Mouse (Mus musculus) liver (tissue): ENCODE measurements around the gene Lamp3.
"Not testable (repeated sequence)": the region's sequence is repeated elsewhere in the genome, so short reads cannot be mapped to it uniquely, and the experiment has no call there.

Source experiments
- DNase-seq: peaks from one replicate; pipeline ENCODE4 v3.0.0-alpha.2; 2020; ENCODE audit warnings: mixed read lengths

Lamp3 gene

DNA sequence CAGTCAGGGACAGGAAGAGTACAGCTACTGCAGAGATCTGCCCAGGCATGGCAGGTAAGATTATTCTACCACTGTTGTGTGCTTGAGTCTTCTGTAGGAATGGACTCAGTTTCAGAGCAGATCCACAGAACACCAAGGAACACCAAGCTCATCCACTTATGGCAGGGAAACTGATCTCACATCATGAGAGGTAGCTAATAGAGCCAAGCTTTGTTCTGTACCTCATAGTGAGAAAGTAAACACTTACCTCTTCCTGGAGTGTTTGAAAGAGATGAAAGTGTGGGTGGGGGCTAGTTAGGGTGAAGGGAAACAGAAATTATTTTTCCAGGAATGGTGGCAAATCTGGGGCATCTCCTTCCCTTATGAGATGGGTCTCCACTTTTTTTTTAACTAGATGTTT lies at the start of gene Lamp3:
Gene Lamp3, minus strand, starts transcription at position 160 of the 400 bp plus-strand sequence.
- DNase-seq: no peak

DNA sequence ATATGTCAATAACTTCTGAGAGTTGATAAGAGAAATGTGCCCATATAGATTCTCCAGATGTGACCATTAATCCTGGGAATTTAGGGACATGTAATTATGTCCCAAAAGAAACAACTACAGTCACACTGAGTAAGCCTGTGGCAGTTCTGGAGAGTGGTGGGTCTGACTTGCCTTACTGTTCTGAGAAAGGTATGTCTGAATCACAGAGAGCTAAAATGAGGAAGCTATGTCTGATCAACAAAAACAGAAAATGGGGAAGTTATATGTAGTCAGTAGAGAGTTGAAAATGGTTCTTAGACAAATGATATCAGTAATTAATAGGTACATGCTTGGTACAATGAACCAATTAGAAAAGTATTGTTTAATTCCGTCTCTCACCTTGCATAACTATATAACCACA lies 26.7 kb upstream of the Lamp3 start:
- no peak for DNase-seq

- DNase-seq: not testable (repeated sequence)
Observed at GRCm38 (mm10) chr16:19724139-19724538, 18.0 kb upstream of the Lamp3 start.

DNA sequence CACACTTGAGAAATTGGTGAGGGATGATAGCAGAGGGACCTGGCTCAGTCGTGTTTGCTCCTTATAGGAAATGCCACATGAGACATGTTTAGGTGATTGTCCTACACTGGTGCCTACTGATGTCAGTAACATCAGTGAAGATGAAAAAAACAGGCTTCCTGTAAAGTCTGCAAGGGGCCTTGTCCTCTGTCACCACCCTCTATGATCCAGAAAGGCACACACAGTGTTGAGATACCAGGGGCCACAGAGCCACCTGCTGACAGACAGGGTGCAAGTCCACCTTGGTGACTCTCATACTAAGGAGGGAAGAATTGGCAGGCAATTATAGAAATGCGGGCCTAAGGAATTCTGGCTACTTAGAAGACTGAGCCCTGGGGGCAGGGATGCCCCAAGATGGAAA lies 14.8 kb upstream of the Lamp3 start:
- no peak for DNase-seq

- DNase-seq: no peak
Observed at GRCm38 (mm10) chr16:19707381-19707780, 1.2 kb upstream of the Lamp3 start.

DNA sequence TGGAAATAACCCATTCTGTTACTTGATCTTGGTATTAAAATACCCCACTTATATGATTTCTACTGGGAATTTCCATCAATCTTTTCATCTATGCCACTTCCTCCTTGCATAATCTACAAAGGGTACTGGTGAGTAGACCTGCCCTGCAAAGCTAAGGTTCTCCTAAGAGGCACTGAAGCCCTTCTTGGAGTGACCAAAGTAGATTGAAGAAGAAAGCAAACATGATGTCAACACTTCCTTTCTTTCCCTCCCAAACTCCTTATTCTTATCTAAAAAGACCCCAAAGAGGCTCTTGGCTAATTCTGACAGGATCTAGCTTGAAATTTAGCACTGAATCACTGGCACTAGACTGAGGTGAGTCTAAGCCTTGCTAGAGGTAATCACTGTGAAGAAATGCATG lies 7.0 kb downstream of the Lamp3 start:
- no peak for DNase-seq

DNA sequence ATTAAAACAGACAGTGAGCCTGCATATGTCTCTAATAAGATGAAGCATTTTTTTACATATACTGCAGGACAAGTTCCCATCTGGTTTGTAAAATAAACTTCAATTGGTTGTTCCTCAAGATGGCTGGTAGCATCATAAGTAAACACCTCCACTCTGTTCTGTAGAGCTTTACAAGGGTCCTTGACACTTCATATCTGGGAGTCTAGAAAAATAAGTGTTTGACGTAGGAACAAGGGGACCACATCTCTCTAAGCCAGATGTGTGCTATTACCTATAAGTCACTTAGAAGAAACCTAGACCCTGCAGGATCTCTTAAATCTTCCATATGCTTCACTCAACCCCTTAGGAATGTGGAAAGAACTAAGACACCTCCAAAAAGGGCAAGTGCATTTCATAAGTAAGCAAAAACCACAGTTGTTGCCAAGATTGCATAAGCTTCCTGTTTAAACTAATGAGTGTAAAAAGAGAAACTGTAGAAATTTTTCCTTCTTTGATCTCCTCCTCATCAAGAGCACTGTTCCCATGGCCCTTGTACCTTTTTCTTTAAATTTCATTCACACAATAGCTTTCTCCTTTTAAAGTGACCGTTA lies 35.3 kb downstream of the Lamp3 start:
- no peak for DNase-seq

DNA sequence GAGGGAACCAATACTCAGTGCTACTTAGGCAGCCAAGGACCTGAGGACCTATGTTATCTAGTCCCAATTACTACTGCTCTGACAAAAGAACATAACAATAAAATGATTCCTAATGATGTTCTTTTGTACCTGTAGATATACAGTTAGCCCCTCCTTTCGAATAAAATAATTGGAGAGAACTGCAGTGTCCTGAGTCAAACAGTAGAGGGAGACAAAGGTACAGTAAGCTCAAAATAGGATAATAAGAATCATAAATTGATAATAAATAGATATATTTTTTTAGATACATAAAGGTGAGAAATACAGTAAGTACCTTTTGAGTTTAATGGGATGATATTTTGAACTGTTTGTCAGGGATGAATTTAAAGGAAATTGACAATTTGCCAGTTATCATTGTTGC lies 39.9 kb downstream of the Lamp3 start:
- no peak for DNase-seq

- DNase-seq: no peak
Observed at GRCm38 (mm10) chr16:19629816-19630215, 76.4 kb downstream of the Lamp3 start, which contains the start of gene Olfr171. TSS of gene Olfr171 (minus strand) at chr16:19629916.

- not testable (repeated sequence) for DNase-seq
Observed at GRCm38 (mm10) chr16:19611782-19612181, 94.4 kb downstream of the Lamp3 start, which contains the start of gene Olfr170. TSS of gene Olfr170 (minus strand) at chr16:19611882.
